Mouse (Mus musculus): ENCODE data around the gene Atp1b4. TPM values are rescaled to one million over a fixed set of nuclear protein-coding genes. Genes with fewer than 3 reads are reported as not detected.

The Atp1b4 gene
- polyA plus RNA-seq (2014; fragmentation: Nextera tagmentation; extraction: Ambion mirVana) = 0.07 TPM in 1 of 2 replicates, not detected in the other

DNA sequence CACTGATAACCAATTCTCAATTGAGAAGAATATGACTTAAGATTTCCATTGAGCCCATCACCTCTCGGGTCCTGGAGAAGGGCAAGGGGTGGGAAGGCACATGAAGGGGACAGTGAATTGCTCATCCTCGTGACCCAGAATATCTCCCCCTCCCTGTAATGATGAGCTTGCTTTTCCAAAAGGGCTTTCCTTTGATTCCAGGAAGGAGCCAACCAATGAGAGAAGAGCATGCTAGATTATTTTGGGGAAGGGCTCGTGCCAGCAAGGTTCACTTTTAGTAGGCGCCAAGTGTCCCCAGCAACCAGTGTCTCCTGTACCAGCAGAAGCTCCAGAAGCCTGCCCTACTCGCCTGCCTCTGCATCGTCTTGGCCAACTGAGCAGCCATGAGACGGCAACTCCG, at the start of gene Atp1b4:
TSS of gene Atp1b4 (plus strand) at position 301 of the 400 bp plus-strand sequence.
- 81% methylated on average over 8 of the region's 8 CpGs for WGBS (ENCODE audit: insufficient replicate concordance)

DNA sequence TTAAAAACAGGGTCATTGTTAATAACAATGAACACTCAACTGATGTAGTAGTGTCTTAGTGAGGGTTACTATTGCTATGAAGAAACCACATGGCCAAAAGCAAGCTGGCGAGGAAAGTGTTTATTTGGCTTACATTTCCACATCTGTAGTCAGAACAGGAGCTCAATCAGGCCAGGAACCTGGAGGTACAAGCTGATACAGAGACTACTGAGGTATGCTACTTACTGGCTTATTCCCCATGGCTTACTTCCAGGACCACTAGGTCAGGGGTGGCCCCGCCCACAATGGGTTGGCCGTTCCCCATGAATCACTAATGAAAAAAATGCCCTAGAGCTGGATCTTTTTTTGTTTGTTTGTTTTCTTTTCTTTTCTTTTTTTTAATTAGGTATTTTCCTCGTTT, 7.4 kb upstream of the Atp1b4 start:
- Histone ChIP-seq H3K4me2 (no peak overlapping the region), H3K4me1 (ENCODE audit: control insufficient read depth, insufficient read depth, low read length) (no peaks in the 10 kb centered on the region), H3K36me3 (ENCODE audit: control insufficient read depth, insufficient read depth, low read length) (no peaks in the 10 kb centered on the region), H3K27ac (ENCODE audit: low read depth, low read length) (no peak overlapping the region), H3K27me3 (ENCODE audit: control insufficient read depth, insufficient read depth, low read length) (no peaks in the 10 kb centered on the region), H3K4me3 (ENCODE audit: low read depth, low read length) (no peak overlapping the region), H3K9ac (ENCODE audit: low read depth, low read length) (no peak overlapping the region), H3K9me3 (replicated peaks; ENCODE audit: control insufficient read depth, low read length) (no peaks in the 10 kb centered on the region)
- WGBS (ENCODE audit: insufficient replicate concordance) = 50% methylated on average over 4 of the region's 4 CpGs
- no peak for ATAC-seq (replicated peaks; ENCODE audit: insufficient number of reproducible peaks, low FRiP score, low TSS enrichment)

More for the DNA sequence above, at the start of gene Atp1b4:
- Histone ChIP-seq H3K4me2 (no peak within 1 kb of the TSS), H3K27me3 (ENCODE audit: control insufficient read depth, insufficient read depth, low read length) (no peaks in the 10 kb centered on the region), H3K9ac (ENCODE audit: low read depth, low read length) (no peak within 1 kb of the TSS), H3K4me1 (ENCODE audit: control insufficient read depth, insufficient read depth, low read length) (no peaks in the 10 kb centered on the region), H3K27ac (ENCODE audit: low read depth, low read length) (no peak within 1 kb of the TSS), H3K4me3 (ENCODE audit: low read depth, low read length) (no peak within 1 kb of the TSS), H3K36me3 (ENCODE audit: control insufficient read depth, insufficient read depth, low read length) (no peaks in the 10 kb centered on the region), H3K9me3 (replicated peaks; ENCODE audit: control insufficient read depth, low read length) (no peaks in the 10 kb centered on the region)
- no peak for ATAC-seq (replicated peaks; ENCODE audit: insufficient number of reproducible peaks, low FRiP score, low TSS enrichment)

GRCm38 (mm10) chrX:38311054-38311453, 4.9 kb upstream of the Atp1b4 start:
- no peaks in the 10 kb centered on the region for H3K36me3 ChIP-seq (ENCODE audit: control insufficient read depth, insufficient read depth, low read length)
- no peak overlapping the region for H3K27ac ChIP-seq (ENCODE audit: low read depth, low read length)
- H3K4me3 ChIP-seq (ENCODE audit: low read depth, low read length) = no peak overlapping the region
- no peak overlapping the region for H3K9ac ChIP-seq (ENCODE audit: low read depth, low read length)
- no peaks in the 10 kb centered on the region for H3K4me1 ChIP-seq (ENCODE audit: control insufficient read depth, insufficient read depth, low read length)
- no peaks in the 10 kb centered on the region for H3K9me3 ChIP-seq (replicated peaks; ENCODE audit: control insufficient read depth, low read length)
- H3K4me2 ChIP-seq = no peak overlapping the region
- ATAC-seq (replicated peaks; ENCODE audit: insufficient number of reproducible peaks, low FRiP score, low TSS enrichment) = no peak
- H3K27me3 ChIP-seq (ENCODE audit: control insufficient read depth, insufficient read depth, low read length) = no peaks in the 10 kb centered on the region
- WGBS (ENCODE audit: insufficient replicate concordance) = 89% methylated on average over 2 of the region's 2 CpGs

DNA sequence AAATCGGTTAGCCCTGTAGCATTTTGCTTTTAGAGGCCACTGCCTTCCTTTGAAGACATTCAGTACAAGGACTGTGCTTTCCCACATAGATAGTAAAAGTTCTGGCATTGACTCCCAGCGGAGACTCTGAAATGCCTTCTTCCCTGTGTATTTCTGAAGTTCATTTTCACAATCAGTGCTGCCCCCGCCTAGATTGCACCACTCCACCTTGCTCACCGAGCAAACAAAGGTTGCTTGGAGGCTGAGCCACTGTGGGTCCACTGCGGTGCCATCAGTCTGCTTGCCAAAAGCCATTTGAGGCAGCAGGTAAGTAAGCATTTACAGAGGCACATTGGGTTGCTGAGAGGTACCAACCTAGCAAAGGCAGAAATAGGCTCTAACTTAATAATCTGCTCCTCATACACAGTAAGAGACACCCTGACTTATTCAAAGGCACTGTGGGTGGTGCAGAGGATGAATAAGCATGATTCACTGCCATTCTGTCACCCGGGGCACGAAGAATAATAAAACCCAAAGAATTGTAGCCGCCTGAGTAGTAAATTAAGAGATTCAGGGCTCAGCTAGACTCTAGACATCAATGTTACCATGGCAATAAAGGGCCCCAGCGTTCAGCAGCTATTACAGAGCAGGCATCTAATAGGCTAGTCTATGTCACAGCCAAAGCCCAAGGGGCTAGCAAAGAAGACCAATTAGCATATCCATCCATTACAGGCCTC, 2.9 kb upstream of the Atp1b4 start:
- ATAC-seq (replicated peaks; ENCODE audit: insufficient number of reproducible peaks, low FRiP score, low TSS enrichment) = no peak
- Histone ChIP-seq H3K9ac (ENCODE audit: low read depth, low read length) (no peak overlapping the region), H3K27ac (ENCODE audit: low read depth, low read length) (no peak overlapping the region), H3K9me3 (replicated peaks; ENCODE audit: control insufficient read depth, low read length) (no peaks in the 10 kb centered on the region), H3K27me3 (ENCODE audit: control insufficient read depth, insufficient read depth, low read length) (no peaks in the 10 kb centered on the region), H3K36me3 (ENCODE audit: control insufficient read depth, insufficient read depth, low read length) (no peaks in the 10 kb centered on the region), H3K4me3 (ENCODE audit: low read depth, low read length) (no peak overlapping the region), H3K4me2 (no peak overlapping the region), H3K4me1 (ENCODE audit: control insufficient read depth, insufficient read depth, low read length) (no peaks in the 10 kb centered on the region)
- WGBS (ENCODE audit: insufficient replicate concordance) = 78% methylated on average over 9 of the region's 9 CpGs

DNA sequence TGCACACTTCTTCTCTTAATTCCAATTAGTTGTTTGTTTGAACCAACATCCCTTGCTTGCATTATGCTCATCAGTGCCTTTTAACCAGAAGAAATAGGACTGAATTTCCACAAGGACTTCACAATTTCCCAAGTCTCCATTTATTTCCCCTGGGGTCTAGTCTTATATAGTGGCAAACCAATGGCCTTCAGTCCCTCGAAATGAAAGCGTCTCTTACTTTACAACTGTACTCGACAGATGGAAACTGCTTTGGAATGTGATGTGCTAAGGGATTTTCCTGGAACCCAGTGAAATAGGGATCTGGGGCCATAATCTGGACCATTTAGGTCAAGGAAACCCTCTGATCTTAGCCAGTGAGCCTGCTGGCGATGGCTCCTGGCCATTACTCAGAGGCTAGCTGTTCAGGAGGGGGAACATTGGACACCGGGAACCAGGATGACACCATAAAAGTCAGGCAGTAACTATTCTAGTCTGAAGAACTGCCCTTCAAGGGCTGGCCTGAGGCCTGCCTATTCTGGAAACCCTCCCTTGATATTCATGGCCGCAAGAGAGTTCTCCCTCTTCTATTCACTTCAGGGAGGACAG, 2.3 kb upstream of the Atp1b4 start:
- no peak for ATAC-seq (replicated peaks; ENCODE audit: insufficient number of reproducible peaks, low FRiP score, low TSS enrichment)
- no peak overlapping the region for H3K4me3 ChIP-seq (ENCODE audit: low read depth, low read length)
- H3K27me3 ChIP-seq (ENCODE audit: control insufficient read depth, insufficient read depth, low read length) = no peaks in the 10 kb centered on the region
- H3K9ac ChIP-seq (ENCODE audit: low read depth, low read length) = no peak overlapping the region
- no peaks in the 10 kb centered on the region for H3K36me3 ChIP-seq (ENCODE audit: control insufficient read depth, insufficient read depth, low read length)
- no peak overlapping the region for H3K27ac ChIP-seq (ENCODE audit: low read depth, low read length)
- H3K4me1 ChIP-seq (ENCODE audit: control insufficient read depth, insufficient read depth, low read length) = no peaks in the 10 kb centered on the region
- H3K4me2 ChIP-seq = no peak overlapping the region
- no peaks in the 10 kb centered on the region for H3K9me3 ChIP-seq (replicated peaks; ENCODE audit: control insufficient read depth, low read length)
- 76% methylated on average over 6 of the region's 6 CpGs for WGBS (ENCODE audit: insufficient replicate concordance)

DNA sequence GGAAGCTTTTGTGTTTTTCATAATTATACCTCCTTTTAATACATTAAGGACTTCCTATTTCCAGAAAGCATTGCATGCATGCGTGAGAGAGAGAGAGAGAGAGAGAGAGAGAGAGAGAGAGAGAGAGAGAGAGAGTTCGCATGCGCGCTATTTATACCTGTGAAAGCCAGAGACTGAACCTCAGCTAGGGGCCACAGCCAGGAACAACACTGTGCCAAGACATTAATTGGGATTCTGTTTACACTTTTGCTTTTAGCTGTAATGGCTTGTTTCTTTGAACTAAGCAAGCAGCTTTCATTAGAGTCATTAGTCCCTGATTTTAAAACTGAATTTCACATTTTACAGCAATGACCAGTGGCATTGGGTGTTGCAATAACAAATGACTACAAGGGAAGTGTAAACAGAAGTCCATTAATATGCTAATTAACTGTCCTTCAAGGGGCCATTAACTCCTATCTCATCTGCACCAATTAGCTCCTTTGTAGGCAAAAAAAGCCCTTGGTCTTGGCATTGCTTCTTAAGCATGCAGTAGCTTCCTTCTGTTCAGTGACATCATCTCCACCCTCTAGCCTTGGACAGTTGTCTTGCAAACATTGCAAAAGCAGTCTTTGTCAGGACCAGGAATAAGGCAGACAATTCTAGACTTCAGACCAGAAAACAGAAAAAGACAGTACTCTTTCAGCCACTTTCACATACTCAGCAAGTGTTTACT, 14.9 kb downstream of the Atp1b4 start:
- no peaks in the 10 kb centered on the region for H3K36me3 ChIP-seq (ENCODE audit: control insufficient read depth, insufficient read depth, low read length)

DNA sequence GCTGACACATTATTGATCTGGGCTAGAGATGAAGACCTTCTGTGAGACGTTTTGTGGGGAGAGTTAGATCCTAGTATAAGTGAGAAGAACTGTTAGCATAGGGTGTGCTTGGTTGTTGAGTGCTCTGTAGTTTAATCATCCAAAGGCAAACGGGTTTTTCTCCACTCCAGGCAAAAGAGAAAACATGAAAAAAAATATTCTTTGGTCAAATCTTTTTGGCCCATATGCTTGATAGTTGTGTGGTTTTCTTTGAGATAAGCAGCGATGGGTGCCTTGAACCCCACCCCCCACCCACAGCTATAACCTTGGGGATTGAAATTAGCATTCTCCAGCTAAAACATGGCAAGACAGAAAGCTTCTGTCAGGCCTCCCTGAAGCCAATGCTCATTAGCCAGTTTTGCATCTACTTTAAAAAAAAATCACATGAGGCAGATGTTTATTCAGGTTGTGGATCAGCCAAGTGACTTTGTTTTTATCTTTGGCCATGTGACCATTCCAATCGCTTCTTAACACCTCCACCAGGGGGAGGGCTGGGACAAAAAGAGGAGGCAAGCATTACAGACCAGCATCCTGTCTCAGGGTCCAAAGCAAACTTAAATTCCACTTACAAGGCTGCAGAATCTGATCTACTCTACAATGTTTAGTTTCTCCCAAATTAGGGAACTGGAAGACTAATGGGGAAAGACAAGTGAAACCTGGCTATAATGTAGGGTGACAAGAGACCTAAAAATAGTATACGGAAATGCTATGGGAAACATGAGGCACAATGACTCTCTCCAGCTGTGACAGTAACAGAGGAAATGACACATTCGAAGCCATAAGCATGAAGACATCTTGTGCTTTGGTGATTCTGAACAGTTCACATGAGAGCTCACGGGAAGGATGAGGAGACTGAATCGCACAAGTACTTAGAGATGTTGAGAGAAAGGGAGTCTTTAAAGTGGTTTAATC, 18.6 kb downstream of the Atp1b4 start:
- H3K27me3 ChIP-seq (ENCODE audit: control insufficient read depth, insufficient read depth, low read length) = no peaks in the 10 kb centered on the region
- no peaks in the 10 kb centered on the region for H3K36me3 ChIP-seq (ENCODE audit: control insufficient read depth, insufficient read depth, low read length)
- no peak overlapping the region for H3K27ac ChIP-seq (ENCODE audit: low read depth, low read length)
- H3K4me1 ChIP-seq (ENCODE audit: control insufficient read depth, insufficient read depth, low read length) = no peaks in the 10 kb centered on the region
- no peak overlapping the region for H3K9ac ChIP-seq (ENCODE audit: low read depth, low read length)
- H3K9me3 ChIP-seq (replicated peaks; ENCODE audit: control insufficient read depth, low read length) = no peaks in the 10 kb centered on the region
- no peak for ATAC-seq (replicated peaks; ENCODE audit: insufficient number of reproducible peaks, low FRiP score, low TSS enrichment)
- H3K4me3 ChIP-seq (ENCODE audit: low read depth, low read length) = no peak overlapping the region
- H3K4me2 ChIP-seq = no peak overlapping the region
- 51% methylated on average over 8 of the region's 8 CpGs for WGBS (ENCODE audit: insufficient replicate concordance)

More for the DNA sequence above, 14.9 kb downstream of the Atp1b4 start:
- no peak overlapping the region for H3K9ac ChIP-seq (ENCODE audit: low read depth, low read length)
- H3K4me3 ChIP-seq (ENCODE audit: low read depth, low read length) = no peak overlapping the region
- 75% methylated on average over 4 of the region's 4 CpGs for WGBS (ENCODE audit: insufficient replicate concordance)
- H3K4me1 ChIP-seq (ENCODE audit: control insufficient read depth, insufficient read depth, low read length) = no peaks in the 10 kb centered on the region
- no peaks in the 10 kb centered on the region for H3K27me3 ChIP-seq (ENCODE audit: control insufficient read depth, insufficient read depth, low read length)
- no peak overlapping the region for H3K4me2 ChIP-seq
- ATAC-seq (replicated peaks; ENCODE audit: insufficient number of reproducible peaks, low FRiP score, low TSS enrichment) = no peak
- no peak overlapping the region for H3K27ac ChIP-seq (ENCODE audit: low read depth, low read length)
- no peaks in the 10 kb centered on the region for H3K9me3 ChIP-seq (replicated peaks; ENCODE audit: control insufficient read depth, low read length)

DNA sequence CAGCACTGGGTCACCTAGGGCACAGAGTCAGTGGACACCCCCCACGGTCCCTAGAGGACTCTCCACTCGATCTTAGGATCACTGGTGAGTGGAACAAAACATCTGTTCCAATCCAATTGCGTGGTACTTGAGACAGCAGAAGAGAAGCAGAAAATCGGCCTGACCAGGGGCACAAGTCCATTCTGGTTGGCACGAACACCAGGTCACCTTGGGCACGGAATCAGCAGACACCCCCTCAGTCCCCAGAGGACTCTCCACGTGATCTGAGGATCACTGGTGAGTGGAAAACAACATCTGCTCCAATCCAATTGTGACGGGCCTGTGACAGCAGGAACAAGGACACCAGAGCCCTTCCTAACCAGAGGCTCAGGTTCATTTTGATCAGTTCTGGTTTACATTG, 46.0 kb downstream of the Atp1b4 start:
- H3K9ac ChIP-seq (ENCODE audit: low read depth, low read length) = no peak overlapping the region
- no peak overlapping the region for H3K4me2 ChIP-seq
- ATAC-seq (replicated peaks; ENCODE audit: insufficient number of reproducible peaks, low FRiP score, low TSS enrichment) = no peak
- H3K4me3 ChIP-seq (ENCODE audit: low read depth, low read length) = no peak overlapping the region
- H3K4me1 ChIP-seq (ENCODE audit: control insufficient read depth, insufficient read depth, low read length) = no peaks in the 10 kb centered on the region
- no peaks in the 10 kb centered on the region for H3K36me3 ChIP-seq (ENCODE audit: control insufficient read depth, insufficient read depth, low read length)
- H3K27ac ChIP-seq (ENCODE audit: low read depth, low read length) = no peak overlapping the region
- H3K9me3 ChIP-seq (replicated peaks; ENCODE audit: control insufficient read depth, low read length) = no peaks in the 10 kb centered on the region
- H3K27me3 ChIP-seq (ENCODE audit: control insufficient read depth, insufficient read depth, low read length) = no peaks in the 10 kb centered on the region
- WGBS (ENCODE audit: insufficient replicate concordance) = 54% methylated on average over 8 of the region's 8 CpGs
